Mouse (Mus musculus): ENCODE data around the gene Vwf.

GRCm38 (mm10) chr6:125503186-125503802 is 43.3 kb upstream of the Vwf start:
- no peak for TF ChIP-seq CTCF (IDR thresholded peaks at IDR 0.05; ENCODE audit: low read depth, low read length)
- TF ChIP-seq TAL1 (conservative IDR thresholded peaks at IDR 0.05; ENCODE audit: low read depth, low read length), result no peak
- TF ChIP-seq GATA1 (IDR thresholded peaks at IDR 0.05; ENCODE audit: borderline replicate concordance, low read length), result no peak
- TF ChIP-seq GATA2 (IDR thresholded peaks at IDR 0.05; ENCODE audit: borderline replicate concordance, low read depth, low read length), result no peak
